Mouse (Mus musculus): Measurements from ENCODE around the gene Gimap4. TPM values are rescaled to one million over a fixed set of nuclear protein-coding genes. Genes with fewer than 3 reads are reported as not detected.

Gimap4 gene
- total RNA-seq, 2 experiments from 2014 or later = 23.6 to 30.4 TPM

DNA sequence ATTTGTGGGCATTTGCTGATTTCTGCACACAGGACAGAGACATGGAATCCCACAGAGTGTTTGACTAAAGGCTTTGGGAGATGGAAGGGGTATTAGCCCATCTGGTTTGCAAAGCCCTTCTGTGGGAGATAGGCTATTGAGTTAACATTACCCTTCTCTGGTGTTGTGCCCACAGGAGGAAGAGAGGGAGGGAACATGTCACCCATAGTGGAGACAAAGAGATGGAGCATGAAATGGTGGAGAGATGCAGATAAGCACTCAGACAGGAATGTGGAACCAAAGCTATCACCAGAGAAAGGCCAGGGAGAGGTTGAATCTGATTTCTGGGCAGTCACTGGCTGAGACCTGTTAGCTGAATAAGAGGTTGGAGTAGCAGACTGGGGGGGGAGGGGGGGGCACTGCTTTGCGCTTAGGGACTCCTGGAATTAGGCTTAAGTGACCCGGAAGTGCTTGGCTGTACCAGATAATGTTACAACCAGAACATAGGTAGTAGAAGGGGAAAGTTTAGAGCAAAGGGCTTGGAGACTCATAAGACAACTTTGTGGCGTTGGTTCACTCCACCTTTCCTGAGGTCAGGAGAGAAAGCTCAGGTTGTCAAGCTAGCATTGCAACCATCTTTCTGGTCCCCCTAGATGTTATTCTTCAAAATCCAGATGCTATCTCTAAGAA is 56.3 kb downstream of the Gimap4 start:
- intact Hi-C loops (cut with DNase I) = no loop called here
- DNase-seq = no peak

DNA sequence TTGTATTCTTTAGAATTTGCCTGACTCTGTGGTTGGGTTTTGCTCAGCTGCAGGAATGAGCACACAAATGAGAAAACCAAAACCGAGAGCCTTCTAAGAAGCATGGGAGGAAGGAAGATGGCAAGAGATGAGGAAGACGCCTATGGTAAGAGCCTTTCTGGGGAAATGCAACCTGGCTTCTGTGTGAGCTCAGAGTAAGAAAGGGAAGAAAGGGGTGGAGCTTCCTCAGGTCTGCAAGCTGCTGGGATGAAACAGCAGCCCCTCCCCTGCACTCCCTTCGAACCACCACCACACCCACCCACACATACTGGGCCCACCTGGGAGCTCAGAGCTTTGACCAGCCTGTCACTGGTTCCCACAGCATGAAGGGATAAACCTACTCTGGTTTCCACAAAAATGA is 56.9 kb downstream of the Gimap4 start:
- no peak for DNase-seq
- intact Hi-C loops (cut with DNase I) = no loop called here

Other genes starting within 250 kb of the Gimap4 start
- gene Zfp467, start 238.7 kb upstream of the Gimap4 start, total RNA-seq (2021) = 10 to 100 TPM; 10.8 to 15.4 TPM
- under 1 TPM; 0.41 to 0.53 TPM for gene Sspo, start 236.3 kb upstream of the Gimap4 start, total RNA-seq (2021)
- gene Atp6v0e2, start 146.9 kb upstream of the Gimap4 start, total RNA-seq (2021) = 10 to 100 TPM; 18.7 to 20.9 TPM
- 10 to 100 TPM; 16.7 to 26.6 TPM for gene Lrrc61, start 129.8 kb upstream of the Gimap4 start, total RNA-seq (2021)
- 100 to 1,000 TPM in 1 of 2 experiments, 10 to 100 TPM in 1; 70.4 to 101 TPM for gene Rarres2, start 111.8 kb upstream of the Gimap4 start, total RNA-seq (2021)
- gene Gm45021, start 94.9 kb upstream of the Gimap4 start, total RNA-seq (2021) = not detected
- 10 to 100 TPM; 27.3 to 33.7 TPM for gene Repin1, start 90.7 kb upstream of the Gimap4 start, total RNA-seq (2021)
- gene Gm44965, start 90.6 kb upstream of the Gimap4 start, total RNA-seq (2021) = 1 to 10 TPM in 1 of 2 experiments, not detected in 1; 3.7 TPM
- gene Zfp775, start 82.5 kb upstream of the Gimap4 start, total RNA-seq (2021) = 10 to 100 TPM; 10.4 to 10.7 TPM
- gene AI854703, start 57.8 kb upstream of the Gimap4 start, total RNA-seq (2021) = under 1 TPM; 0.33 to 0.38 TPM
- gene Gimap8, start 37.3 kb upstream of the Gimap4 start, total RNA-seq (2021) = 1 to 10 TPM; 6.7 to 6.8 TPM
- 1 to 10 TPM; 4.8 to 5.2 TPM for gene Gimap9, start 8.4 kb upstream of the Gimap4 start, total RNA-seq (2021)
- gene Gimap6, start 23.7 kb downstream of the Gimap4 start, total RNA-seq (2021) = 10 to 100 TPM; 40.5 to 46.0 TPM
- gene Gm28053, start 34.1 kb downstream of the Gimap4 start, total RNA-seq (2021) = 1 to 10 TPM; 3.1 to 4.7 TPM
- under 1 TPM in 1 of 2 experiments, not detected in 1; 0.22 TPM for gene Gimap7, start 34.1 kb downstream of the Gimap4 start, total RNA-seq (2021)
- gene Gimap1, start 54.5 kb downstream of the Gimap4 start, total RNA-seq (2021) = 10 to 100 TPM in 1 of 2 experiments, 1 to 10 TPM in 1; 8.1 to 11.8 TPM
- gene Gimap5, start 61.6 kb downstream of the Gimap4 start, total RNA-seq (2021) = 1 to 10 TPM; 6.0 to 6.6 TPM
- under 1 TPM; 0.51 to 0.53 TPM for gene Gimap3, start 86.3 kb downstream of the Gimap4 start, total RNA-seq (2021)
- 10 to 100 TPM; 19.8 to 20.0 TPM for gene Tmem176a, start 156.4 kb downstream of the Gimap4 start, total RNA-seq (2021)
- gene Tmem176b, start 156.9 kb downstream of the Gimap4 start, total RNA-seq (2021) = 10 to 100 TPM; 53.6 to 55.3 TPM
- not detected for gene Aoc1, start 188.3 kb downstream of the Gimap4 start, total RNA-seq (2021)
- not detected for gene 1600015I10Rik, start 245.3 kb downstream of the Gimap4 start, total RNA-seq (2021)